Mouse (Mus musculus): Measurements from ENCODE around the gene Zfp683. TPM values are rescaled to one million over a fixed set of nuclear protein-coding genes. Genes with fewer than 3 reads are reported as not detected.

Zfp683 gene
- polyA plus RNA-seq, 1 experiment from 2014 or later: not detected

- under 1% methylated on average over 41 of the region's 41 CpGs for WGBS
- Histone ChIP-seq H3K4me3 (replicated peaks) (peak overlapping the region; percentile 55), H3K27me3 (peaks cover 28% of the 10 kb centered on the region), H3K9ac (peak overlapping the region; percentile 42; the same call in 1 of the 2 replicates), H3K4me2 (peak overlapping the region; percentile 92), H3K36me3 (no peaks in the 10 kb centered on the region), H3K9me3 (replicated peaks) (no peaks in the 10 kb centered on the region), H3K4me1 (peaks cover 20% of the 10 kb centered on the region), H3K27ac (0 out of 2 replicates have a peak overlapping the region, but pooled peaks have one; percentile 22)
- ATAC-seq (replicated peaks; ENCODE audit: low FRiP score): peak; percentile 92
These were observed 28.2 kb downstream of the Zfp683 start for GRCm38 (mm10) chr4:134081730-134082386.

- H3K4me3 ChIP-seq (replicated peaks): peak overlapping the region; percentile 55
- peak overlapping the region; percentile 42; the same call in 1 of the 2 replicates for H3K9ac ChIP-seq
- no peak overlapping the region for H3K27ac ChIP-seq
- no peak for ATAC-seq (replicated peaks; ENCODE audit: low FRiP score)
- peaks cover 28% of the 10 kb centered on the region for H3K27me3 ChIP-seq
- WGBS: 16% methylated on average over 7 of the region's 7 CpGs
- H3K4me2 ChIP-seq: peak overlapping the region; percentile 92
- H3K4me1 ChIP-seq: peaks cover 20% of the 10 kb centered on the region
- no peaks in the 10 kb centered on the region for H3K36me3 ChIP-seq
- no peaks in the 10 kb centered on the region for H3K9me3 ChIP-seq (replicated peaks)
These were observed 28.8 kb downstream of the Zfp683 start for GRCm38 (mm10) chr4:134082460-134082859.

GRCm38 (mm10) chr4:134084999-134085398, 31.4 kb downstream of the Zfp683 start:
- ATAC-seq (replicated peaks; ENCODE audit: low FRiP score): no peak
- H3K27me3 ChIP-seq: peaks cover 26% of the 10 kb centered on the region
- no peak overlapping the region for H3K27ac ChIP-seq
- no peaks in the 10 kb centered on the region for H3K36me3 ChIP-seq
- peaks cover 15% of the 10 kb centered on the region for H3K4me1 ChIP-seq
- no peak overlapping the region for H3K9ac ChIP-seq
- H3K4me2 ChIP-seq: no peak overlapping the region
- WGBS: 88% methylated on average over 4 of the region's 4 CpGs
- no peak overlapping the region for H3K4me3 ChIP-seq (replicated peaks)
- no peaks in the 10 kb centered on the region for H3K9me3 ChIP-seq (replicated peaks)

- 33% methylated on average over 7 of the region's 7 CpGs for WGBS
- ATAC-seq (replicated peaks; ENCODE audit: low FRiP score): peak; percentile 64; the same call in 1 of the 2 replicates
- no peak overlapping the region for H3K4me3 ChIP-seq (replicated peaks)
- peaks cover 2% of the 10 kb centered on the region for H3K4me1 ChIP-seq
- H3K4me2 ChIP-seq: peak overlapping the region; percentile 29; the same call in 1 of the 2 replicates
- H3K36me3 ChIP-seq: no peaks in the 10 kb centered on the region
- H3K27me3 ChIP-seq: peaks cover 8% of the 10 kb centered on the region
- H3K9me3 ChIP-seq (replicated peaks): no peaks in the 10 kb centered on the region
- H3K27ac ChIP-seq: no peak overlapping the region
- H3K9ac ChIP-seq: no peak overlapping the region
These were observed 33.8 kb downstream of the Zfp683 start for GRCm38 (mm10) chr4:134087412-134087811.

- Histone ChIP-seq H3K9me3 (replicated peaks) (no peaks in the 10 kb centered on the region), H3K9ac (no peak overlapping the region), H3K4me3 (replicated peaks) (no peak overlapping the region), H3K4me2 (no peak overlapping the region), H3K27ac (no peak overlapping the region), H3K4me1 (no peaks in the 10 kb centered on the region), H3K36me3 (no peaks in the 10 kb centered on the region), H3K27me3 (no peaks in the 10 kb centered on the region)
- 83% methylated on average over 9 of the region's 9 CpGs for WGBS
- ATAC-seq (replicated peaks; ENCODE audit: low FRiP score): no peak
These were observed 35.4 kb downstream of the Zfp683 start for GRCm38 (mm10) chr4:134089029-134089428.

- no peak overlapping the region for H3K9ac ChIP-seq
- H3K27me3 ChIP-seq: no peaks in the 10 kb centered on the region
- H3K4me3 ChIP-seq (replicated peaks): no peak overlapping the region
- H3K27ac ChIP-seq: no peak overlapping the region
- no peak overlapping the region for H3K4me2 ChIP-seq
- no peak for ATAC-seq (replicated peaks; ENCODE audit: low FRiP score)
- no peaks in the 10 kb centered on the region for H3K4me1 ChIP-seq
- WGBS: 80% methylated on average over 16 of the region's 16 CpGs
- H3K9me3 ChIP-seq (replicated peaks): no peaks in the 10 kb centered on the region
- H3K36me3 ChIP-seq: no peaks in the 10 kb centered on the region
These were observed 37.0 kb downstream of the Zfp683 start for GRCm38 (mm10) chr4:134090521-134091224.

- 87% methylated on average over 6 of the region's 6 CpGs for WGBS
- Histone ChIP-seq H3K27ac (no peak overlapping the region), H3K27me3 (no peaks in the 10 kb centered on the region), H3K9me3 (replicated peaks) (no peaks in the 10 kb centered on the region), H3K9ac (no peak overlapping the region), H3K4me1 (no peaks in the 10 kb centered on the region), H3K4me2 (no peak overlapping the region), H3K4me3 (replicated peaks) (no peak overlapping the region), H3K36me3 (no peaks in the 10 kb centered on the region)
- ATAC-seq (replicated peaks; ENCODE audit: low FRiP score): no peak
These were observed 37.5 kb downstream of the Zfp683 start for GRCm38 (mm10) chr4:134091225-134091529.

- no peaks in the 10 kb centered on the region for H3K36me3 ChIP-seq
- no peak overlapping the region for H3K4me3 ChIP-seq (replicated peaks)
- 0 out of 2 replicates have a peak, but pooled peaks have one; percentile 43 for ATAC-seq (replicated peaks; ENCODE audit: low FRiP score)
These were observed 39.0 kb downstream of the Zfp683 start for GRCm38 (mm10) chr4:134092382-134093288.

GRCm38 (mm10) chr4:134094004-134094564, 40.4 kb downstream of the Zfp683 start:
- H3K27ac ChIP-seq: no peak overlapping the region
- no peak for ATAC-seq (replicated peaks; ENCODE audit: low FRiP score)
- no peaks in the 10 kb centered on the region for H3K27me3 ChIP-seq
- H3K4me2 ChIP-seq: no peak overlapping the region
- H3K4me1 ChIP-seq: peaks cover 3% of the 10 kb centered on the region; the same call in 1 of the 2 replicates
- H3K9me3 ChIP-seq (replicated peaks): no peaks in the 10 kb centered on the region
- no peak overlapping the region for H3K4me3 ChIP-seq (replicated peaks)
- WGBS: 84% methylated on average over 7 of the region's 7 CpGs
- H3K9ac ChIP-seq: no peak overlapping the region
- H3K36me3 ChIP-seq: no peaks in the 10 kb centered on the region

More at GRCm38 (mm10) chr4:134092382-134093288, 39.0 kb downstream of the Zfp683 start:
- Histone ChIP-seq H3K4me1 (no peaks in the 10 kb centered on the region), H3K9me3 (replicated peaks) (no peaks in the 10 kb centered on the region), H3K27me3 (no peaks in the 10 kb centered on the region), H3K9ac (no peak overlapping the region), H3K4me2 (no peak overlapping the region), H3K27ac (no peak overlapping the region)
- 69% methylated on average over 6 of the region's 6 CpGs for WGBS

GRCm38 (mm10) chr4:134094923-134095547, 41.4 kb downstream of the Zfp683 start, which contains the start of gene Cd52:
Cd52 (minus strand) TSS chr4:134095082.
- Histone ChIP-seq H3K4me3 (replicated peaks) (no peak within 1 kb of the TSS), H3K9me3 (replicated peaks) (no peaks in the 10 kb centered on the region), H3K27ac (no peak within 1 kb of the TSS), H3K4me1 (peaks cover 3% of the 10 kb centered on the region; the same call in 1 of the 2 replicates), H3K36me3 (no peaks in the 10 kb centered on the region), H3K4me2 (no peak within 1 kb of the TSS), H3K27me3 (no peaks in the 10 kb centered on the region), H3K9ac (no peak within 1 kb of the TSS)
- 62% methylated on average over 3 of the region's 3 CpGs for WGBS
- no peak for ATAC-seq (replicated peaks; ENCODE audit: low FRiP score)

- H3K4me3 ChIP-seq (replicated peaks): no peak overlapping the region
- no peak overlapping the region for H3K27ac ChIP-seq
- no peak for ATAC-seq (replicated peaks; ENCODE audit: low FRiP score)
- WGBS: 83% methylated on average over 3 of the region's 3 CpGs
- no peaks in the 10 kb centered on the region for H3K36me3 ChIP-seq
- no peaks in the 10 kb centered on the region for H3K9me3 ChIP-seq (replicated peaks)
- no peak overlapping the region for H3K9ac ChIP-seq
- no peak overlapping the region for H3K4me2 ChIP-seq
- H3K4me1 ChIP-seq: peaks cover 3% of the 10 kb centered on the region; the same call in 1 of the 2 replicates
- H3K27me3 ChIP-seq: no peaks in the 10 kb centered on the region
These were observed 42.5 kb downstream of the Zfp683 start for GRCm38 (mm10) chr4:134096120-134096519.

Data from kidney, embryonic 15.5 days (tissue).